8 mouse cellular contexts compared by ENCODE assay signal in the genomic region with DNA sequence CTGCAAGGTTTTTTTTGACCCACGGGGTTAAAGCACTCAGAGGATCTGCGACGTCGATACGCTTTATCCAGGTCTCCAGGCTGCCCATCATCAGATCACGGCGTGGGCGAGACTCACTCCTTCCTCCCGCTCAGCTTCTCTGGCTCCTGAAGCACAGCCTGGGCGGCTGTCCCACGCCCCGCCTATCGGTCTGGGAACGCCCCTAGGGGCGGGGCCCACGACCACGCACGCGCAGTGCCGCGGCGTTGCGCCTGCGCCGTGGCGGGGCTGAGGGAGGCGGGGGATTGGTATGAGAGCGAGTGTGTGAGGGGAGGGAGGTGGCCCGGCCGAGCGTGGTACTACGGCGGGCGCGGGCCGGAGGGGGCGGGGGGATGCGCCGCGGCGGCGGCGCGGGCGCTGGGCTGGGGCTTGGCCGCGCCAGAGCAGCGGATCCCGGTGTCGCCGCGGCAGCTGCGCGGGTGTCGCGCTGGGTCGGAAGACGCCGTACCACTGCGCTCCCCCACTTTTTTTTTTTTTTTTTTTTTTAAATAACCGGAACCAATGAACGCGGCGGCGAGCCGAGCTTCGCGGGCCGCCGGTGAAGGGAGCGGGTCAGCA. TPM values are rescaled to one million over a fixed set of nuclear protein-coding genes. Genes with fewer than 3 reads are reported as not detected.
DNase-seq lines count a peak whose midpoint lies in the region; ATAC-seq lines count a peak whose summit lies in the region.

Gene Stim2, plus strand, starts transcription at position 354 of the 597 bp plus-strand sequence.

- ATAC-seq in forebrain, embryonic 11.5 days (replicated peaks; ENCODE audit: low FRiP score): peak; percentile 97
- ATAC-seq in heart, embryonic 16.5 days (replicated peaks; ENCODE audit: extremely low read depth, insufficient read depth, low FRiP score): peak; percentile 97
- ATAC-seq in liver, embryonic 15.5 days (ENCODE audit: insufficient read depth): peak; percentile 96
- ATAC-seq in neural tube, embryonic 12.5 days (ENCODE audit: low FRiP score, low read depth): peak; percentile 97

- H3K27ac ChIP-seq in forebrain, embryonic 11.5 days (ENCODE audit: low read depth, low read length): peak within 1 kb of the TSS; percentile 86
- peak within 1 kb of the TSS; percentile 94 for H3K27ac ChIP-seq in heart, embryonic 16.5 days (ENCODE audit: low read length)
- H3K27ac ChIP-seq in liver, embryonic 15.5 days (replicated peaks): peak within 1 kb of the TSS; percentile 80
- H3K27ac ChIP-seq in neural tube, embryonic 12.5 days: peak within 1 kb of the TSS; percentile 82

- peak within 1 kb of the TSS; percentile 86 for H3K4me3 ChIP-seq in forebrain, embryonic 11.5 days (ENCODE audit: low read depth, low read length)
- peak within 1 kb of the TSS; percentile 99 for H3K4me3 ChIP-seq in heart, embryonic 16.5 days (ENCODE audit: low read length)
- peak within 1 kb of the TSS; percentile 86 for H3K4me3 ChIP-seq in liver, embryonic 15.5 days (replicated peaks)
- H3K4me3 ChIP-seq in neural tube, embryonic 12.5 days: peak within 1 kb of the TSS; percentile 89

- H3K4me1 ChIP-seq in forebrain, embryonic 11.5 days (replicated peaks; ENCODE audit: control insufficient read depth, insufficient read depth, low read length): peaks cover 12% of the 10 kb centered on the region
- H3K4me1 ChIP-seq in heart, embryonic 16.5 days (ENCODE audit: control insufficient read depth, insufficient read depth, low read length): peaks cover 22% of the 10 kb centered on the region
- peaks cover 36% of the 10 kb centered on the region for H3K4me1 ChIP-seq in liver, embryonic 15.5 days (replicated peaks)
- peaks cover 15% of the 10 kb centered on the region for H3K4me1 ChIP-seq in neural tube, embryonic 12.5 days

- H3K36me3 ChIP-seq in forebrain, embryonic 11.5 days (ENCODE audit: control insufficient read depth, insufficient read depth, low read length): no peaks in the 10 kb centered on the region
- no peaks in the 10 kb centered on the region for H3K36me3 ChIP-seq in heart, embryonic 16.5 days (ENCODE audit: control insufficient read depth, insufficient read depth)
- H3K36me3 ChIP-seq in liver, embryonic 15.5 days (replicated peaks): no peaks in the 10 kb centered on the region
- no peaks in the 10 kb centered on the region for H3K36me3 ChIP-seq in neural tube, embryonic 12.5 days

- no peaks in the 10 kb centered on the region for H3K27me3 ChIP-seq in forebrain, embryonic 11.5 days (ENCODE audit: control insufficient read depth, insufficient read depth, low read length)
- no peaks in the 10 kb centered on the region for H3K27me3 ChIP-seq in heart, embryonic 16.5 days (ENCODE audit: control insufficient read depth, insufficient read depth, low read length)
- peaks cover 25% of the 10 kb centered on the region for H3K27me3 ChIP-seq in liver, embryonic 15.5 days
- no peaks in the 10 kb centered on the region for H3K27me3 ChIP-seq in neural tube, embryonic 12.5 days (replicated peaks)

- no peaks in the 10 kb centered on the region for H3K9me3 ChIP-seq in forebrain, embryonic 11.5 days (ENCODE audit: control insufficient read depth, low read length)
- no peaks in the 10 kb centered on the region for H3K9me3 ChIP-seq in heart, embryonic 16.5 days (replicated peaks; ENCODE audit: control insufficient read depth, low read length)
- no peaks in the 10 kb centered on the region for H3K9me3 ChIP-seq in liver, embryonic 15.5 days (replicated peaks)
- no peaks in the 10 kb centered on the region for H3K9me3 ChIP-seq in neural tube, embryonic 12.5 days

- peak; percentile 94 to 96 for DNase-seq in CD8-positive naive resting alpha-beta T cell, adult 2 months (ENCODE audit: low read depth in 2 of 2, low spot score in 2 of 2)
- DNase-seq in c-Kit-positive CD71-negative TER-119-negative erythroid progenitor cells, embryonic 14.5 days (ENCODE audit: low read depth): peak; percentile 81
- DNase-seq in forebrain, embryonic 11.5 days (ENCODE audit: low spot score): peak; percentile 98
- DNase-seq in kidney, postnatal 36 days: peak; percentile 94 to 95
- DNase-seq in telencephalon, adult 2 months (ENCODE audit: low read depth, low spot score): peak; percentile 84

- WGBS in forebrain, embryonic 11.5 days: 0% methylated on average over 55 of the region's 71 CpGs
- under 1% methylated on average over 59 of the region's 71 CpGs for WGBS in heart, embryonic 16.5 days
- under 1% methylated on average over 62 of the region's 71 CpGs for WGBS in liver, embryonic 15.5 days (ENCODE audit: insufficient replicate concordance)
- WGBS in neural tube, embryonic 12.5 days: under 1% methylated on average over 68 of the region's 71 CpGs

- H3K4me2 ChIP-seq in forebrain, embryonic 11.5 days (ENCODE audit: low read depth, low read length, severe bottlenecking): peak within 1 kb of the TSS; percentile 84
- peak within 1 kb of the TSS; percentile 72 for H3K4me2 ChIP-seq in heart, embryonic 16.5 days (ENCODE audit: low read depth, low read length)
- peak within 1 kb of the TSS; percentile 88 for H3K4me2 ChIP-seq in liver, embryonic 15.5 days
- peak within 1 kb of the TSS; percentile 65 for H3K4me2 ChIP-seq in neural tube, embryonic 12.5 days (replicated peaks)

- H3K9ac ChIP-seq in forebrain, embryonic 11.5 days (ENCODE audit: low read length): peak within 1 kb of the TSS; percentile 74
- peak within 1 kb of the TSS; percentile 97 for H3K9ac ChIP-seq in heart, embryonic 16.5 days (ENCODE audit: low read length)
- peak within 1 kb of the TSS; percentile 79 for H3K9ac ChIP-seq in liver, embryonic 15.5 days
- peak within 1 kb of the TSS; percentile 93 for H3K9ac ChIP-seq in neural tube, embryonic 12.5 days

RNA-seq across cellular contexts. Expression of gene Stim2, which starts in this region (rescaled TPM):
- 21.1 and 25.4 TPM in 2 replicates for polyA plus RNA-seq in forebrain, embryonic 11.5 days (2014; fragmentation: Nextera tagmentation; extraction: Ambion mirVana)
- polyA plus RNA-seq in heart, embryonic 16.5 days (2015; fragmentation: Nextera tagmentation; extraction: Ambion mirVana): 7.8 and 12.2 TPM in 2 replicates
- polyA plus RNA-seq in liver, embryonic 15.5 days (2015; fragmentation: Nextera tagmentation; extraction: Ambion mirVana): 5.0 and 5.3 TPM in 2 replicates
- polyA plus RNA-seq in neural tube, embryonic 12.5 days (2016; fragmentation: Nextera tagmentation; extraction: Ambion mirVana): 27.0 and 29.5 TPM in 2 replicates

Comparison
In these comparisons a context has a peak if more than half of its experiments do, and no peak if none do; other contexts are left out.
1. Peak in every context shown above with its lines: DNase-seq, ATAC-seq, H3K4me3 ChIP-seq and H3K27ac ChIP-seq.